Mouse (Mus musculus) cerebellum, adult 9-10 months (tissue): ENCODE results near the gene Gm45233.

Experiments used
- DNase-seq: peaks from one replicate; pipeline ENCODE4 v3.0.0; 2022

The Gm45233 gene

DNA sequence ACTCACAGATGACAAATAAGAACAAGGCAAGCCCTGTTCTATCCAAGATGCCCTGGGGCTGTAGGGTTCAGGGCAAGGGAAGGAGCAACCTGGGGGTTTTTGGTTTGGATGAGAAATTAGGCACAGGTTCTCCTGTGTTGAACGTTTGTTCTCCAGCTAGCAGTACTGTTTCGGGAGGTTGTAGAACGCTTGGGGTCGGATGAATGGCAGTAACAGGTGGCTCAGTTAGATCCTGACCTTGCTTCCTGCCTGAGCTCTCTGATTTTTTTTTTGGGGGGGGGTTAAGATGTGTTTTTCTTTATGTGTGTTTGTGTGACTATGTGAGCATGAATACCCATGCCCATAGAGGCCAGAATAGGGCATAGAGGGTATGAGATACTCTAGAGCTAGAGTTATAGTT, 68.6 kb downstream of the Gm45233 start:
- no peak for DNase-seq
